Mouse (Mus musculus) liver, embryonic 16.5 days (tissue): ENCODE measurements around the gene Iqsec1. TPM values are rescaled to one million over a fixed set of nuclear protein-coding genes. Genes with fewer than 3 reads are reported as not detected.
"Not testable (repeated sequence)": the region's sequence is repeated elsewhere in the genome, so short reads cannot be mapped to it uniquely, and the experiment has no call there.

ENCODE experiments used
- ATAC-seq: fragments of 200-750 bp; cut with Nextera tagmentation; 2 replicates; pipeline ENCODE4 v1.8.0; 2017; ENCODE audit warnings: low read depth, mild to moderate bottlenecking, moderate number of reproducible peaks, moderate library complexity
- H3K27ac ChIP-seq: fragments of 300-500 bp; sonication (generic); 2 replicates; pipeline ENCODE4 v1.5.1; 2014; ENCODE audit warnings: mild to moderate bottlenecking, low read length
- H3K27me3 ChIP-seq: fragments of 300-500 bp; sonication (generic); 2 replicates; pipeline ENCODE4 v1.6.1; 2014; ENCODE audit warnings: low read depth, low read length, mixed read lengths; ENCODE audit not compliant: control insufficient read depth, insufficient read depth
- H3K36me3 ChIP-seq: fragments of 300-500 bp; sonication (generic); 2 replicates; pipeline ENCODE4 v1.6.1; 2014; ENCODE audit warnings: mild to moderate bottlenecking; ENCODE audit not compliant: control insufficient read depth, insufficient read depth
- H3K4me1 ChIP-seq: fragments of 300-500 bp; sonication (generic); 2 replicates; pipeline ENCODE4 v1.6.1; 2014; ENCODE audit warnings: low read depth, low read length, mixed read lengths; ENCODE audit not compliant: control insufficient read depth
- H3K4me2 ChIP-seq: fragments of 300-500 bp; sonication (generic); 2 replicates; pipeline ENCODE4 v1.6.1; 2014; ENCODE audit warnings: low read depth, low read length, mixed read lengths
- H3K4me3 ChIP-seq: fragments of 300-500 bp; sonication (generic); 2 replicates; pipeline ENCODE4 v1.5.1; 2014; ENCODE audit warnings: low read depth, mild to moderate bottlenecking, low read length
- H3K9ac ChIP-seq: fragments of 300-500 bp; sonication (generic); 2 replicates; pipeline ENCODE4 v1.6.1; 2014; ENCODE audit warnings: low read depth, low read length
- H3K9me3 ChIP-seq: fragments of 300-500 bp; sonication (generic); replicated peaks from 2 replicates; pipeline ENCODE4 v1.6.1; 2016; ENCODE audit warnings: low read length; ENCODE audit not compliant: control insufficient read depth
- WGBS: fragments of 180-500 bp; shearing (Covaris S2); extraction: QIAGEN DNeasy Blood & Tissue Kit; methylation state at CpG from one replicate; pipeline ENCODE4 v1.1.7; 2014; ENCODE audit not compliant: insufficient replicate concordance; 5-methylcytosine and 5-hydroxymethylcytosine counted together
- polyA plus RNA-seq: library from polyadenylated mRNA; unstranded; fragments of >200 nt; fragmentation: Nextera tagmentation; extraction: Ambion mirVana; gene quantifications from 2 replicates; pipeline ENCODE4 v1.2.1, GENCODE M21; 2015

Gene Iqsec1
- polyA plus RNA-seq, 1 experiment from 2014 or later, result 3.6 TPM

- H3K36me3 ChIP-seq, result peaks cover 29% of the 10 kb centered on the region
- 66% methylated on average over 12 of the region's 12 CpGs for WGBS
Measured at GRCm38 (mm10) chr6:90680401-90680800, 308.1 kb downstream of the Iqsec1 start.

GRCm38 (mm10) chr6:90678759-90679158 lies 309.7 kb downstream of the Iqsec1 start:
- Histone ChIP-seq H3K9ac (no peak overlapping the region), H3K4me3 (no peak overlapping the region), H3K4me1 (no peaks in the 10 kb centered on the region; the same call in none of the 2 replicates), H3K27ac (0 out of 2 replicates have a peak overlapping the region, but pooled peaks have one; percentile 25), H3K4me2 (no peak overlapping the region), H3K36me3 (peaks cover 42% of the 10 kb centered on the region), H3K27me3 (no peaks in the 10 kb centered on the region), H3K9me3 (no peaks in the 10 kb centered on the region)
- ATAC-seq, result peak; percentile 12; the same call in 1 of the 2 replicates
- WGBS, result 76% methylated on average over 4 of the region's 4 CpGs

More at GRCm38 (mm10) chr6:90680401-90680800, 308.1 kb downstream of the Iqsec1 start:
- H3K9ac ChIP-seq, result no peak overlapping the region
- H3K27me3 ChIP-seq, result no peaks in the 10 kb centered on the region
- no peak overlapping the region for H3K4me2 ChIP-seq
- H3K27ac ChIP-seq, result no peak overlapping the region
- H3K9me3 ChIP-seq, result no peaks in the 10 kb centered on the region
- peaks cover 3% of the 10 kb centered on the region for H3K4me1 ChIP-seq
- no peak overlapping the region for H3K4me3 ChIP-seq
- no peak for ATAC-seq

- Histone ChIP-seq H3K4me3 (no peak overlapping the region), H3K4me2 (no peak overlapping the region), H3K9me3 (no peaks in the 10 kb centered on the region), H3K4me1 (no peaks in the 10 kb centered on the region), H3K36me3 (peaks cover 38% of the 10 kb centered on the region), H3K9ac (no peak overlapping the region), H3K27me3 (no peaks in the 10 kb centered on the region), H3K27ac (no peak overlapping the region)
- WGBS, result 86% methylated on average over 9 of the region's 9 CpGs
- no peak for ATAC-seq
Measured at GRCm38 (mm10) chr6:90668693-90669092, 319.8 kb downstream of the Iqsec1 start.

- 74% methylated on average over 11 of the region's 11 CpGs for WGBS
- Histone ChIP-seq H3K36me3 (peaks cover 19% of the 10 kb centered on the region), H3K4me1 (peaks cover 18% of the 10 kb centered on the region), H3K27ac (no peak overlapping the region), H3K9me3 (no peaks in the 10 kb centered on the region), H3K27me3 (no peaks in the 10 kb centered on the region), H3K4me3 (no peak overlapping the region), H3K4me2 (no peak overlapping the region), H3K9ac (no peak overlapping the region)
- ATAC-seq, result no peak
Measured at GRCm38 (mm10) chr6:90663736-90664135, 324.7 kb downstream of the Iqsec1 start.

- Histone ChIP-seq H3K36me3 (peaks cover 8% of the 10 kb centered on the region), H3K4me3 (no peak overlapping the region), H3K27me3 (no peaks in the 10 kb centered on the region), H3K9me3 (no peaks in the 10 kb centered on the region), H3K27ac (no peak overlapping the region), H3K4me2 (no peak overlapping the region), H3K4me1 (peaks cover 18% of the 10 kb centered on the region), H3K9ac (no peak overlapping the region)
- 94% methylated on average over 4 of the region's 5 CpGs for WGBS
- ATAC-seq, result no peak
Measured at GRCm38 (mm10) chr6:90662148-90662547, 326.3 kb downstream of the Iqsec1 start.

GRCm38 (mm10) chr6:90661029-90661399 lies 327.5 kb downstream of the Iqsec1 start:
- no peaks in the 10 kb centered on the region for H3K9me3 ChIP-seq
- H3K27ac ChIP-seq, result no peak overlapping the region
- H3K4me1 ChIP-seq, result peaks cover 18% of the 10 kb centered on the region
- H3K4me2 ChIP-seq, result no peak overlapping the region
- no peaks in the 10 kb centered on the region for H3K27me3 ChIP-seq
- WGBS, result 81% methylated on average over 11 of the region's 11 CpGs
- no peak overlapping the region for H3K4me3 ChIP-seq
- no peak for ATAC-seq
- no peak overlapping the region for H3K9ac ChIP-seq
- peaks cover 3% of the 10 kb centered on the region; the same call in 1 of the 2 replicates for H3K36me3 ChIP-seq

- Histone ChIP-seq H3K4me1 (peaks cover 18% of the 10 kb centered on the region), H3K9ac (no peak overlapping the region), H3K27me3 (no peaks in the 10 kb centered on the region), H3K27ac (0 out of 2 replicates have a peak overlapping the region, but pooled peaks have one; percentile 2), H3K9me3 (no peaks in the 10 kb centered on the region), H3K4me2 (no peak overlapping the region; the same call in 1 of the 2 replicates), H3K4me3 (no peak overlapping the region), H3K36me3 (peaks cover 3% of the 10 kb centered on the region; the same call in 1 of the 2 replicates)
- 81% methylated on average over 20 of the region's 20 CpGs for WGBS
- no peak for ATAC-seq
Measured at GRCm38 (mm10) chr6:90660398-90661028, 328.0 kb downstream of the Iqsec1 start.

GRCm38 (mm10) chr6:90659913-90660312 lies 328.6 kb downstream of the Iqsec1 start:
- no peak overlapping the region for H3K4me3 ChIP-seq
- H3K4me1 ChIP-seq, result peaks cover 18% of the 10 kb centered on the region
- H3K9me3 ChIP-seq, result no peaks in the 10 kb centered on the region
- no peaks in the 10 kb centered on the region for H3K27me3 ChIP-seq
- H3K4me2 ChIP-seq, result peak overlapping the region; percentile 13; the same call in 1 of the 2 replicates
- H3K27ac ChIP-seq, result 0 out of 2 replicates have a peak overlapping the region, but pooled peaks have one; percentile 2
- H3K36me3 ChIP-seq, result peaks cover 1% of the 10 kb centered on the region; the same call in 1 of the 2 replicates
- WGBS, result 39% methylated on average over 2 of the region's 2 CpGs
- no peak overlapping the region for H3K9ac ChIP-seq
- peak; percentile 84 for ATAC-seq

GRCm38 (mm10) chr6:90656344-90656850 lies 332.1 kb downstream of the Iqsec1 start:
- H3K4me3 ChIP-seq, H3K36me3 ChIP-seq, H3K9me3 ChIP-seq, H3K9ac ChIP-seq, ATAC-seq, H3K4me2 ChIP-seq, H3K27me3 ChIP-seq, H3K27ac ChIP-seq: not testable (repeated sequence)
- H3K4me1 ChIP-seq, result peaks cover 18% of the 10 kb centered on the region
- WGBS, result 41% methylated on average over 2 of the region's 2 CpGs
